Mouse (Mus musculus) left cerebral cortex, adult 11 months (tissue): ENCODE measurements around the gene Magi2.
A peak's percentile ranks its signal among the peaks of the same experiment; 100 is the strongest.
"Not testable (repeated sequence)": the region's sequence is repeated elsewhere in the genome, so short reads cannot be mapped to it uniquely, and the experiment has no call there.

ENCODE experiments used
- DNase-seq: peaks from one replicate; pipeline ENCODE4 v3.0.0; 2022; ENCODE audit warnings: low spot score

Gene Magi2

GRCm38 (mm10) chr5:19429290-19429689 lies 202.5 kb downstream of the Magi2 start:
- DNase-seq: peak; percentile 53

DNA sequence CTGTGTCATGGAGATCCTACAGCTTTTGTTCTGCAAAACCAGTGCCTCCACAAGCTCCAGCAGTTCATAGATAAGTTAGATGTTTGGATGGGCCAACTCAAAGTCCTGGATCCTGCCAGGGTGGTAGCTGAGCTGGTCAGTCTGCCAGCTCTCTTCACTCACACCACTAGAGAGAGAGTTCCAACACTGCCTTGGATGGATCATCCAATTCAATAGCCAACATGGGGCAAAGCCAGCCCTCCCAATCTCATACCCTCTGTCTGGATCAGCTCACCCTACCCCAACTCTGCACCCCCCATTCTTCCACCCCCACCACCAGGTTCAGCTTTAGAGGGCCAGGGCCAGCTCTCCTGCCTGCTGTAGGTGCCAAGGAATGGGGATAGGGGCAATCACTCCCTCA lies 235.7 kb downstream of the Magi2 start:
- no peak for DNase-seq

DNA sequence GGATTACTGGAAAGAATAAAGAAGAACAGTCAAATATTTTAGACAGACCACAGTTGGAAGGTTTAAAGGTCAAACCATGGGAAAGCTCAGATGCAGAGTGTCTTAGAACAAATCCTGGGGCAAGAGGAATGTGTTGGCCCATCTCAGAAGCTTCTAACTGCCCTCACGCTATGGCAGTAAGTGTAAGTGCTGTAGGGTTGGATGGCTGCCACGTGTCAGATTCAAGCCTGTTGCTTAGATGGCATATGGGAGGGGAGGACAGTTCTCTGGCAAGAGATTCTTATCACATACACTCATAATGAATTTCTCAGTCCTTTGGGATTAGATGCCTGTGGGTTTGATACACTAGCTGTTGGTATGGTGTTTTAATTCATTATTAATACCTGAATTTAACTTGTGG lies 238.5 kb downstream of the Magi2 start:
- DNase-seq: no peak

DNA sequence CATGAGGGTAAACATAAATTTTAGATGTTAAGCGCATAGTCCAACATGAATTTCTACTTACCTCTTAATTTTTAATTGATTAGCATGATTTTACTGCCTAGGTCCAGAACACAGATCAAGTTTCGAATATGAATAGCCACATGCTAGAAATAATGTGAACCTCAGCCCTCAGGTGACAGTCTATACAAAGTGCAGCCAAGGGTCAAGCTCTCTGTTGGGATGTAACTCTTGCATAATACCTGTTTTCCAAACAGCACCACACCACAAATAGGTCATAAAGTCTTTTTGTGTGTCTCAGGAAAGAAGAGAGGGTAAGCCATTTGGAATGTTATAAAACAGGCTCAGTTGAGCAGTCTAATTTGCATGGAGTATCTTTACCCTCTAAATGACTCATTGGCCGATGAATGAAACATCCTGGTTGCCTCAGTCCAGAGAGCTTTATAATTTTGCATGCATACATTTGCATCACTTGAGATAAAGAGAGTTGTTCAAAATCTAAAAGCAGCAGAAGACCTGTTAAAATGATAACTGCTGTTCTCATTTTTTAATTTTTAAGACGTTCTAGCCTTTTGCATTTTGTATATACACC lies 246.1 kb downstream of the Magi2 start:
- no peak for DNase-seq

- no peak for DNase-seq
Observed at GRCm38 (mm10) chr5:19482981-19483380, 256.1 kb downstream of the Magi2 start.

DNA sequence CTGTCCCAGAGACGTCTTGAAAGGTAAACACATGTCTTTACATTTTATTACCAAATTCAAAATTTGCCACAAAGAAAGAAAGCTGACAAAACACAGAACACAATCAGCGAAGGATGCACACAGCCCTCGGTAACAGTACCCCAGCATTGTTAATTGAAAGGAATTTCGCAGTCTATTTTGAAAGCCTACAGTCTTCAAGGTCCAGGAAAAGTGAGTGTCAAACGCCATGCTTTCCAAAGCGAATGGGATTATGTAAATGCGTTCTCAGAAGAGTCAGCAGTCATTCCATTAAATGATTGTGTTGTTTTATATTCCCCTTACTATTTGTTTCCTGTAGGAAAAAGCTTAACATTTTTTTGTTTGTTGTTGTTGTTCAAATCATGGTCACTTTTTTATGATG lies 261.1 kb downstream of the Magi2 start:
- no peak for DNase-seq

DNA sequence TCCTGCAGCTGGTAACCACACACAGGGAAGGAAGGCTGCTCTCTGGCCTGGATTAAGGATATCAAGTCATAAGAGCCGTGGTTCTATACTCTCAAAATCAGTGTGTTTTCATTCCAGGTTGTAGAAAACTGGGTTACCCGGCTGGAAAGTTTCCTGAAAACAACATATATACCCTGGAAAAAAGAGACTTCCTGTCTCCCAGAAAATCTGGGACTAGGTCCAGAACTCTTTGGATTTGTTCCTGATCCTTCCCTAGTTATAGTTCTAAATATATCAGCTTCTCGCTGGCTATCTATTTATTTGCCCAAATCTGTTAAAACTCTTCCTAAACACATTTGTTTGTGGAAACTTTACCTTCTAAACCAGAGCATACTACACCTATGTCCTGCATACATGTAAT lies 274.2 kb downstream of the Magi2 start:
- DNase-seq: no peak

- no peak for DNase-seq
Observed at GRCm38 (mm10) chr5:19522168-19522567, 295.3 kb downstream of the Magi2 start.

GRCm38 (mm10) chr5:19539348-19539747 lies 312.5 kb downstream of the Magi2 start:
- no peak for DNase-seq

- peak; percentile 51 for DNase-seq
Observed at GRCm38 (mm10) chr5:19546424-19546823, 319.6 kb downstream of the Magi2 start.

DNA sequence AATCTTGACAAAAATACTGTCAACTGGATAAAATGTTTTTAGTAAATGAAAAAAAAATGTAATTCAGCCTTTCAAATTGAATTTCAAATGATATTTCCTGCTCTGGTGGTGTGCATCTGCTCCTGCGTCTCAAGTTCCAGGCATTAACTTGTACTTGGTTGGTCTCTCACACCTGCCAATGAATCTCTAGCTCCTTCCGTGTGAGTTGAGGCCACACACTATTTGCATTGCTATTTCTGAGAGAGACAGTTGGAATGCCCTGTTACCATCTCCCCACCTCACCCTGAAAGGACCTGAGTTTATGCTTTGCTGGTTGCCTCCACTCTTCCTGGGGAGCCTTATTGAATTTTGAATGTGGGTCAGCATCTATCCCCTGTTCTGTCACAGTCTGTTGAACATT lies 320.1 kb downstream of the Magi2 start:
- DNase-seq: no peak

DNA sequence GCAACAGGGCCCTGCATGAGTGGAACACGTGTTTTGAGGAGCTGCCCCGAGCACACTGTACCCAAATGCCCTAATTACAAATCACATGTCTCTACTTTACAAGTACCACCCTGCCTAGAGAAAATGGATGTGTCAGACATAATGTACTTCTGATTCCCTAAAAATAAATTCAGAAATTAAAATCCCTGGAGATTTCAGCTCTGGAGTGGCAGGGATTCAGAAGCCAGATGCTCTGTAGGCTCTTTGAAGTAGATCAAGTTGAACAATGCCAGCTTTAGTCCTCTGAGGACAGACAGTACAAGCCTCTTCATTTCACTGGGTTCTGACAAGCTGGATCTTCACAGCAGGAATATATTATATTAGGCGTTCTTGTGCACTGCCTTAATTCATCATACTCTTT lies 326.7 kb downstream of the Magi2 start:
- peak; percentile 52 for DNase-seq

DNA sequence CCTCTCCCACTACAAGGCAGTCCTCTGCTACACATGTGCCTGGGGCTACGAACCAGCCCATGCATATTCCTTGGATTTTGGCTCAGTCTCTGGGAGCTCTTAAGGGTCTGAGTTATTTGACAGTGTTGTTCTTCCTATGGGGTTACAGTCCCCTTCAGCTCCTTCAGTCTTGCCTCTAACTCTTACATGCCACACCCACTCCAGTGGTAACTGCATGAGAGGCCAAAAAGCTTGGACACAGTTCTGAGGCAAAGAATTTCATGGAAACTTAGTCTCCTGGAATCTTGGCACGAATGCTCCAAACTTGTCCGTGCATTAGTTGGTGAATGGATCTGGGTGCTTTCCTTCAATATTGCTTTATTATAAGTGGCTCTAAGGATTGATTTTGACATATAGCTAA lies 338.8 kb downstream of the Magi2 start:
- DNase-seq: no peak

GRCm38 (mm10) chr5:19566136-19566535 lies 339.3 kb downstream of the Magi2 start:
- not testable (repeated sequence) for DNase-seq

DNA sequence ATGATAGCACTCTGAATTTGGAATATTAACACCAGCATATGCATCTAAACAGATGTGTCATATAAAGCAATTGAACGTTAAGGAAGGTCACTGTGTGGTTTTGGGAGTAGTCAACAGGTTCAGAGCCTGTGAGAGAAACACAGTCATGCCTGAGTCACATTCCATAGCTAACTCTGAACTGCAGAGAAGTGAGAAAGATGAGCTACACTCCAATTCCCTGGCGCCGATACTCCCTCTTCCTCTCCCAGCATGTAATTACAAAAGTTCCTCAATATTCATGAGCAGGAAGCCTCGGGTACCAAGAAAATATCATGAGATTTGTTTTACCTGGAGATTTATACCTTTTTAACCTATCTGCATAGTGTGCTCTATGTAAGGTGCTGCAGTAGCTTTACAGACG lies 380.9 kb downstream of the Magi2 start:
- DNase-seq: no peak

DNA sequence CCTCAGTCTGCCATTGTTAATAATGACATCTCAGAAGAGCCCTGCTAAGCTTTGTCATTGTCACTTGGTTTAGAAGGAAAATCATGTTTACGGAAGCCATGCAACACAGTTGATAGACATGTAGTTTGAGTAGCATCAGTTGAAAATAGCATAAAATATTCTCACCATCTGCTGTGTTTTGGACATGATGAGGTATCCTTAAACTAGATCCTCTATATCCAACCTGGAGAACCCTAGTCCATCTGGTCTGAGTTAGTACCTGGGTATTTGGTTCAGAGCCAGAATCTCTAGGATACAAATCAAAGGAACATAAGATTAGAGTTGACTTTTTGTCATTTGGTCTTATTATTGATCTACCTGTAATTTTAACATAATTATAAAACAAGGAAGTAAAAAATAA lies 385.0 kb downstream of the Magi2 start:
- DNase-seq: no peak

GRCm38 (mm10) chr5:19621678-19622077 lies 394.8 kb downstream of the Magi2 start:
- no peak for DNase-seq

GRCm38 (mm10) chr5:19633976-19634375 lies 407.1 kb downstream of the Magi2 start:
- DNase-seq: no peak

GRCm38 (mm10) chr5:19637789-19638188 lies 411.0 kb downstream of the Magi2 start:
- no peak for DNase-seq

- DNase-seq: no peak
Observed at GRCm38 (mm10) chr5:19655986-19656385, 429.1 kb downstream of the Magi2 start.

DNA sequence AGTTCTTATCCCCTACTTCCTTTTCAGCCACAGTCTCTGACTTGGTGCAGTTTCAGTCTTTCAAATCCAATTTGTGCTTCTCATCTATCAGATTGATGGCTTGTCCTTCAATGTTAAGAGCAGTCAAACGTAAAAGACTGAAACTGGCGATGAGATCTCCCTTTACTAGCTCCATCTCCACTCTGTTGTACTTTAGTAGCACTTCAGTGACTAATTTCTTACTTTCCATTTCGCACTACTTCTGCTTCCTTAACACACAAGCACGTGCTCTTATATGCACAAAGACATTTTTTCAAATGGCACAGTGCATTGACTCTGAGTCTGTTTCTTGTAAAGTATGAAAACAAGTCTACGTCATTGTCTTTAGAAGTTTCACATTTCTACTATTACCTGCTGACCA lies 439.6 kb downstream of the Magi2 start:
- DNase-seq: no peak

GRCm38 (mm10) chr5:19717296-19717695 lies 490.5 kb downstream of the Magi2 start:
- DNase-seq: no peak

DNA sequence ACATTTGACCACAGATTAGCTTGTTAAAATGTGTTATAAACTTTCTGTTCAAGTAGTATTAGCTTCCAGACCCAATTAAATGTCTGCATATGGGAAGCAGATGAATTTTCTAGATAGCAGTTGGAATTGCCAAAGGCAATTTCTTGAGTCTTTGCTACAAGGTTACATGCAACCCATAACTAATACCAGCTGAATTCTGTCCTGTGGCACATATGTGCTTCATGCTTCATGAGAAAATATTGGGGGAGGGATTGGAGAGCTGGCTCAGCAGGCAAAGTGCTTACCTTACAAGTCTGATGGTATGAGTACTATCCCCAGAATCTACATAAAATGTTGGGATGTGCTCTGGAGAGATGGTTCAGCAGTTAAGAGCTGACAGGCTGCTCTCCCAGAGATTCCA lies 499.4 kb downstream of the Magi2 start:
- DNase-seq: no peak

DNA sequence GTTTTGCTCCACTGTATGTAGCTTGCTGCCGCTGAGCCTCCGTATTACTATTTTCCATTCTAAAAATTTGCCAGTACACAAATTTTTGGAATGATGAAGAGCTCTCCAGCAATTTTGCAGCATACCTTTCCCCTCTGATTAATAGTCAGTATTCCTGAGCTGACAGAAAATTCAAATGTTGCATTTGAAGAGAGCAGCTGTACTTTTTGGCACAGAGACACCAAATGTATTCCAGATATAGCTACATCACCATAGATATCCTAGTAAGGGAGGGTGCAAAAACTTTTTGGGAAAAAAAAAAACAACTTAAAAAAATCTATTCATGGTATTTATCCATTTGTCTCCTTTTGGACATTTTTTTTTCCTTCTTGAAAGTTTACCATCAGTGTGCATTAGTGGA lies 518.5 kb downstream of the Magi2 start:
- no peak for DNase-seq

DNA sequence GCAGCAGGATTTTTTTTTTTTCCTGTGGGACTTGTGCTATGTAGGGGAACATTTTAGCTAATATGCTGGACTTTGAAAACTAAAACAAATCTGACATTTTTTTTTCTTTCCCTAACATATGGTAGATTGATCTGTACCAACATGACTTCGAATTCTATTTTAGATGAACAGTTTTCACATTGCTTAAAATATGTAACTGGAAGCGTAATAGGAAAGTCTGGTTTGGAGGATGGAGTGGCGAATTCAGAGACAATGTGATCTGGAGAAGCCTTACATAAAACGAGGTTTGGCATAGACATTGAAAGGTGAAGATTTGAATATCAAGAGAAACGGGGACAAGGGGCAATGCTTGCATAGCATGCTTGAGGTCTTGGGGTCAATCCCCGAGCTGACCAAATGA lies 519.1 kb downstream of the Magi2 start:
- DNase-seq: peak; percentile 24
